ENCODE assay signal across 8 mouse cellular contexts in the genomic region with DNA sequence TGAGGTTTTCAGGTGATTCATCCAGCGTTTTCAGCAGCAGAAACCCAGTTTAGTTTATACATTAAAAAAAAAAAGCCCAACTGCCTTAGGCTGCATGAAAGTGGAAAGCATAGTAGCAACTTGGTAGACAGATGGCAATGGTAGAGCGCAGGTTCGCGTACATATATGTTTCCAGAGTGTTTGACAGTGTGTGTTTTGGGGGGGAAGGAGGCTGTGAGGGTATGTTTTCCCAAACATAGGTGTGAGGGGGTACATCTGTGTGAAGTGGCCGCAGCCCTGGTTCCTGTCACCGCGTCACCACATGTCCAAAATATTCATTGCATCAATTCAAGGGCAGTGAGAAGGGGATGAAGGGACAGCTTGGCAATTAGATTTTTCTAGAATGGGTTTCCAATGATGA. TPM values are rescaled to one million over a fixed set of nuclear protein-coding genes. Genes with fewer than 3 reads are reported as not detected.
DNase-seq lines count a peak whose midpoint lies in the region; ATAC-seq and TF ChIP-seq lines count a peak whose summit lies in the region.

No protein-coding gene starts in this region.

- TF ChIP-seq POLR2A in cerebellum, adult 2 months (IDR thresholded peaks at IDR 0.05; ENCODE audit: borderline replicate concordance, insufficient read depth, low read length) = no peak
- no peak for TF ChIP-seq POLR2A in spleen, adult 2 months (IDR thresholded peaks at IDR 0.05; ENCODE audit: low read depth, low read length)

- DNase-seq in cerebellum, adult 2 months = peak in 1 of 2 experiments; percentile 33
- no peak for DNase-seq in cerebellum, postnatal 4 days (ENCODE audit: low spot score in 2 of 2)
- DNase-seq in spleen, adult 2 months (ENCODE audit: low read depth in 1 of 2, low spot score in 2 of 2) = no peak
- DNase-seq in spleen, postnatal 4 days (ENCODE audit: low spot score in 2 of 2) = no peak
- DNase-seq in kidney, postnatal 10 days = peak; percentile 26
- DNase-seq in urinary bladder, postnatal 14 days (ENCODE audit: low spot score) = no peak
- DNase-seq in left cerebral cortex, postnatal 14 days (ENCODE audit: low spot score in 2 of 2) = no peak

- intact Hi-C loops in left cerebral cortex, postnatal 14 days (cut with DNase I) = loop anchor here (2.0 to 10.0 kb wide), 4 partner anchors 159 to 481 kb away; a partner anchor contains a TSS

- H3K4me3 ChIP-seq in cerebellum, adult 2 months (replicated peaks; ENCODE audit: insufficient read depth, low read depth, low read length) = peak overlapping the region; percentile 98
- H3K4me3 ChIP-seq in spleen, adult 2 months (ENCODE audit: extremely low read depth, insufficient read depth, insufficient read length) = peak overlapping the region; percentile 90
- H3K4me3 ChIP-seq in midbrain, embryonic 16.5 days (ENCODE audit: low read depth, low read length) = peak overlapping the region; percentile 85

- TF ChIP-seq CTCF in cerebellum, adult 2 months (IDR thresholded peaks at IDR 0.05; ENCODE audit: borderline replicate concordance, insufficient read depth, low read depth, low read length) = no peak
- no peak for TF ChIP-seq CTCF in spleen, adult 2 months (IDR thresholded peaks at IDR 0.05; ENCODE audit: extremely low read depth, insufficient read depth, insufficient read length, insufficient replicate concordance)

- peak overlapping the region; percentile 83 for H3K4me2 ChIP-seq in midbrain, embryonic 16.5 days (ENCODE audit: low read length)

- no peaks in the 10 kb centered on the region for H3K27me3 ChIP-seq in cerebellum, adult 2 months (ENCODE audit: control insufficient read depth, insufficient read depth, low read length)
- peaks cover 2% of the 10 kb centered on the region; the same call in 1 of the 2 replicates for H3K27me3 ChIP-seq in spleen, adult 2 months (ENCODE audit: control insufficient read depth, insufficient read depth, low read length)
- no peaks in the 10 kb centered on the region; the same call in 1 of the 2 replicates for H3K27me3 ChIP-seq in midbrain, embryonic 16.5 days (ENCODE audit: control insufficient read depth, insufficient read depth, low read depth, low read length)

- H3K27ac ChIP-seq in cerebellum, adult 2 months (ENCODE audit: insufficient read depth, low read length) = peak overlapping the region; percentile 32; the same call in 1 of the 2 replicates
- peak overlapping the region; percentile 85 for H3K27ac ChIP-seq in spleen, adult 2 months (ENCODE audit: insufficient read depth, low read length)
- peak overlapping the region; percentile 97 for H3K27ac ChIP-seq in midbrain, embryonic 16.5 days (ENCODE audit: low read length)

- no peaks in the 10 kb centered on the region for H3K9me3 ChIP-seq in midbrain, embryonic 16.5 days (replicated peaks; ENCODE audit: control insufficient read depth, low read length, poor library complexity, severe bottlenecking)

- no peaks in the 10 kb centered on the region for H3K4me1 ChIP-seq in cerebellum, adult 2 months (ENCODE audit: control insufficient read depth, insufficient read depth, low read length)
- no peaks in the 10 kb centered on the region; the same call in 1 of the 2 replicates for H3K4me1 ChIP-seq in spleen, adult 2 months (ENCODE audit: control insufficient read depth, insufficient read depth, insufficient read length)
- H3K4me1 ChIP-seq in midbrain, embryonic 16.5 days (ENCODE audit: control insufficient read depth, insufficient read depth, low read length) = peaks cover 7% of the 10 kb centered on the region

- WGBS in cerebellum, adult 2 months = 0% methylated on average over 7 of the region's 7 CpGs
- WGBS in spleen, adult 2 months = under 1% methylated on average over 7 of the region's 7 CpGs
- WGBS in midbrain, embryonic 16.5 days = 0% methylated on average over 7 of the region's 7 CpGs

- ATAC-seq in midbrain, embryonic 16.5 days = 0 out of 2 replicates have a peak, but pooled peaks have one; percentile 6

- H3K9ac ChIP-seq in midbrain, embryonic 16.5 days (ENCODE audit: low read depth, low read length) = peak overlapping the region; percentile 93

- H3K36me3 ChIP-seq in spleen, adult 2 months (ENCODE audit: control insufficient read depth, insufficient read depth, low read length) = no peaks in the 10 kb centered on the region
- H3K36me3 ChIP-seq in midbrain, embryonic 16.5 days (ENCODE audit: control insufficient read depth, insufficient read depth, low read length) = no peaks in the 10 kb centered on the region

RNA-seq across cellular contexts. Expression of a gene that starts 8.5 kb away (rescaled TPM):
- polyA plus RNA-seq in cerebellum, adult 2 months (2012; rRNA removed) = 30.1 and 31.8 TPM in 2 replicates
- 11.3 and 16.3 TPM in 2 replicates for polyA plus RNA-seq in spleen, adult 2 months (2012; rRNA removed)
- polyA plus RNA-seq in midbrain, embryonic 16.5 days (2015; fragmentation: Nextera tagmentation; extraction: Ambion mirVana) = 13.2 and 14.2 TPM in 2 replicates
- 10 to 100 TPM; 28.6 to 30.1 TPM for total RNA-seq in left cerebral cortex, postnatal 14 days (2021)

Comparison
In these comparisons a context has a peak if more than half of its experiments do, and no peak if none do; other contexts are left out.
1. H3K27ac ChIP-seq: peak in every context shown above with its lines; median percentile 97 in midbrain, embryonic 16.5 days; 85 in spleen, adult 2 months; 32 in cerebellum, adult 2 months.